Mouse (Mus musculus) forebrain, embryonic 16.5 days (tissue): ENCODE data around the gene Suz12. TPM values are rescaled to one million over a fixed set of nuclear protein-coding genes. Genes with fewer than 3 reads are reported as not detected.
A peak's percentile ranks its signal among the peaks of the same experiment; 100 is the strongest.
"Not testable (repeated sequence)": the region's sequence is repeated elsewhere in the genome, so short reads cannot be mapped to it uniquely, and the experiment has no call there.

Source experiments
- ATAC-seq: fragments of 200-750 bp; cut with Nextera tagmentation; 2 replicates; pipeline ENCODE4 v1.8.0; 2017; ENCODE audit warnings: mild to moderate bottlenecking, moderate library complexity
- H3K27ac ChIP-seq: fragments of 300-500 bp; sonication (generic); 2 replicates; pipeline ENCODE4 v1.5.1; 2014; ENCODE audit warnings: low read length, control low read depth
- H3K27me3 ChIP-seq: fragments of 300-500 bp; sonication (generic); replicated peaks from 2 replicates; pipeline ENCODE4 v1.6.1; 2014; ENCODE audit warnings: low read length; ENCODE audit not compliant: control insufficient read depth, insufficient read depth
- H3K36me3 ChIP-seq: fragments of 300-500 bp; sonication (generic); 2 replicates; pipeline ENCODE4 v1.6.1; 2014; ENCODE audit not compliant: control insufficient read depth, insufficient read depth
- H3K4me1 ChIP-seq: fragments of 300-500 bp; sonication (generic); replicated peaks from 2 replicates; pipeline ENCODE4 v1.6.1; 2014; ENCODE audit warnings: low read length; ENCODE audit not compliant: control insufficient read depth, insufficient read depth
- H3K4me2 ChIP-seq: fragments of 300-500 bp; sonication (generic); 2 replicates; pipeline ENCODE4 v1.6.1; 2014; ENCODE audit warnings: mild to moderate bottlenecking, low read length, control low read depth
- H3K4me3 ChIP-seq: fragments of 300-500 bp; sonication (generic); replicated peaks from 2 replicates; pipeline ENCODE4 v1.5.1; 2014; ENCODE audit warnings: mild to moderate bottlenecking, low read length, control low read depth
- H3K9ac ChIP-seq: fragments of 300-500 bp; sonication (generic); replicated peaks from 2 replicates; pipeline ENCODE4 v1.6.1; 2014; ENCODE audit warnings: low read depth, low read length, control low read depth
- H3K9me3 ChIP-seq: fragments of 300-500 bp; sonication (generic); 2 replicates; pipeline ENCODE4 v1.6.1; 2016; ENCODE audit warnings: low read length; ENCODE audit not compliant: control insufficient read depth
- WGBS: fragments of 180-500 bp; shearing (Covaris S2); extraction: QIAGEN DNeasy Blood & Tissue Kit; methylation state at CpG from one replicate; pipeline ENCODE4 v1.1.7; 2014; 5-methylcytosine and 5-hydroxymethylcytosine counted together
- polyA plus RNA-seq: library from polyadenylated mRNA; unstranded; fragments of >200 nt; fragmentation: Nextera tagmentation; extraction: Ambion mirVana; gene quantifications from 2 replicates; pipeline ENCODE4 v1.2.1, GENCODE M21; 2015

Suz12 gene
- polyA plus RNA-seq, 1 experiment from 2014 or later = 19.2 TPM

GRCm38 (mm10) chr11:80056141-80056540 is 63.2 kb downstream of the Suz12 start:
- H3K4me1 ChIP-seq = no peaks in the 10 kb centered on the region
- H3K27ac ChIP-seq = no peak overlapping the region
- 78% methylated on average over 9 of the region's 9 CpGs for WGBS
- no peak overlapping the region for H3K4me3 ChIP-seq
- no peak for ATAC-seq
- no peaks in the 10 kb centered on the region for H3K27me3 ChIP-seq
- no peaks in the 10 kb centered on the region for H3K36me3 ChIP-seq
- no peak overlapping the region for H3K4me2 ChIP-seq
- no peaks in the 10 kb centered on the region for H3K9me3 ChIP-seq
- H3K9ac ChIP-seq = no peak overlapping the region

DNA sequence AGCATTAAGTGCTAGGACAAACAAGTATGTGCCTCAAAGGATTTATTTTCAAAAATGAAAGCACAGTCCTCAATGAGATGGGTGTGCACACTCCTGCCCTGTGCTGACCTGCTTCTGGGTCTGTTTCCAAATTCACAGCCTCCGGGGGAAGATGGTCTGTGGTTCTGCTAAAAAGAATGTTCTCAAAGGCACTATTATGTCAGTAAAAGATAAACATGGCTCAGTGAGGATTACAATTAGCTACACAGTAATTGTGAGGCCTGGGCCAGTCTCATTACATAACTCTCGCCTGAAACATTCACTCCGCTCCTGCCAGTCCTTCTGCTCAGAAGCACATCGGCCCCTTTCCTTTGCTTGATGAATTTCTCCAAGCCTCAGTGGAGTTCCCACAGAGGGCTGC is 69.3 kb downstream of the Suz12 start:
- H3K4me3 ChIP-seq = no peak overlapping the region
- H3K27ac ChIP-seq = no peak overlapping the region
- no peak overlapping the region for H3K9ac ChIP-seq
- no peaks in the 10 kb centered on the region for H3K27me3 ChIP-seq
- 0 out of 2 replicates have a peak, but pooled peaks have one; percentile 33 for ATAC-seq
- WGBS = 13% methylated on average over 4 of the region's 4 CpGs
- H3K9me3 ChIP-seq = no peaks in the 10 kb centered on the region
- H3K36me3 ChIP-seq = no peaks in the 10 kb centered on the region
- no peak overlapping the region for H3K4me2 ChIP-seq
- no peaks in the 10 kb centered on the region for H3K4me1 ChIP-seq

DNA sequence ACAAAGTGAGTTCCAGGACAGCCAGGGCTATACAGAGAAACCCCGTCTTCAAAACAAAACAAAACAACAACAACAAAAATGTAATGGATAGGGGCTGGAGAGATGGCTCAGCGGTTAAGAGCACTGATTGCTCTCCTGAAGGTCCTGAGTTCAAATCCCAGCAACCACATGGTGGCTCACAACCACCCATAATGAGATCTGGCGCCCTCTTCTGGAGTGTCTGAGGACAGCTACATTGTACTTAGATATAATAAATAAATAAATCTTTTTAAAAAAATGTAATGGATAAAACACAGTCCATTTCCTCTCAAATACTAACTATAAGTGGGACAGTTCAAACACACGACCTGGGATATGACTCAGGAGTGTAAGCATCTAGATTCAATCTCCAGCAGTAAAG is 73.5 kb downstream of the Suz12 start:
- H3K36me3 ChIP-seq, ATAC-seq, H3K9me3 ChIP-seq, H3K9ac ChIP-seq, H3K4me2 ChIP-seq, H3K27me3 ChIP-seq, H3K27ac ChIP-seq, H3K4me3 ChIP-seq, H3K4me1 ChIP-seq: not testable (repeated sequence)
- 89% methylated on average over 4 of the region's 4 CpGs for WGBS

GRCm38 (mm10) chr11:80067558-80067957 is 74.7 kb downstream of the Suz12 start:
- H3K9me3 ChIP-seq = no peaks in the 10 kb centered on the region
- H3K4me3 ChIP-seq = no peak overlapping the region
- no peaks in the 10 kb centered on the region for H3K27me3 ChIP-seq
- no peak overlapping the region for H3K4me2 ChIP-seq
- no peak for ATAC-seq
- no peaks in the 10 kb centered on the region for H3K36me3 ChIP-seq
- WGBS = 86% methylated on average over 5 of the region's 5 CpGs
- H3K9ac ChIP-seq = no peak overlapping the region
- no peaks in the 10 kb centered on the region for H3K4me1 ChIP-seq
- no peak overlapping the region for H3K27ac ChIP-seq

DNA sequence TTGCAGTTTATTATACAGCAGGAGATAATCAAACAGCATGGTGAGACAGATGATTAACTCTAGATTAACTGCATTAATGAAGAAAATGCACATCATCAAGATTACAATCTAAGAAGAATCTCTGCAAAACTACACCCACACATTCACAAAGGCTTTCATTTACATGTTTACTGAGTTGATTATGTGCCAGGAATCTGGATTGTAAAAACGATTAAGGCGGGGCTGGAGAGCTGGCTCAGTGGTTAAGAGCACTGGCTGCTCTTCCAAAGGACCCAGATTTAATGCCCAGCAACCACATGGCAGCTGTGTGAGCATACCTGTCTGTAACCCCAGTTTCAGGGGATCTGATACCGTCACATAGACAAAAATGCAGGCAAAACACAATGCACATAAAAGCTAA is 76.9 kb downstream of the Suz12 start:
- WGBS = 44% methylated on average over 3 of the region's 3 CpGs

GRCm38 (mm10) chr11:80071039-80071438 is 78.1 kb downstream of the Suz12 start:
- 96% methylated on average over 2 of the region's 2 CpGs for WGBS

More for the DNA sequence above, 76.9 kb downstream of the Suz12 start:
- no peak for ATAC-seq
- H3K27ac ChIP-seq = no peak overlapping the region
- no peaks in the 10 kb centered on the region for H3K36me3 ChIP-seq
- no peaks in the 10 kb centered on the region for H3K9me3 ChIP-seq
- no peaks in the 10 kb centered on the region for H3K27me3 ChIP-seq
- H3K9ac ChIP-seq = no peak overlapping the region
- H3K4me2 ChIP-seq = no peak overlapping the region
- H3K4me1 ChIP-seq = no peaks in the 10 kb centered on the region
- no peak overlapping the region for H3K4me3 ChIP-seq

DNA sequence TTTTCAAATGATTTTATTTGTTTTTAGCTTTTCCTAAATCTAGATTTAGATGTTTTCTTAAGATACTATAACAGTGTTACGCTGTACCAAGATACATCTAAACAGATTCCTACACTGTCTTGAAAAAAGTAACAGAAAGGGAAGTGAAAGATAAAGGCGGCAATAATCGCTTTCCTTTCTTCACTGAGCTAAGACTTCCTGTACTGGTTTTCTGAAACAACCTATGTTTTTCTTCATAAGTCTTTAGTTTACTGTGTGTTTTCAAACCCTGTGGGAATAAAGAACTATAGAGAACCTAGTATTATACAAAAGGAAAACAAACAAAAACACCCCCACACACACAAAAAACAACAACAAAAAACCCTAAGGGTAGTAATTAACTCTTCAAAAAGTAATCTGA is 79.5 kb downstream of the Suz12 start:
- WGBS = 97% methylated on average over 3 of the region's 3 CpGs
- ATAC-seq = no peak
- Histone ChIP-seq H3K4me3 (no peak overlapping the region), H3K4me1 (no peaks in the 10 kb centered on the region), H3K9me3 (no peaks in the 10 kb centered on the region), H3K9ac (no peak overlapping the region), H3K4me2 (no peak overlapping the region), H3K27ac (no peak overlapping the region), H3K36me3 (no peaks in the 10 kb centered on the region), H3K27me3 (no peaks in the 10 kb centered on the region)

More at GRCm38 (mm10) chr11:80071039-80071438, 78.1 kb downstream of the Suz12 start:
- Histone ChIP-seq H3K4me1 (no peaks in the 10 kb centered on the region), H3K4me3 (no peak overlapping the region), H3K9ac (no peak overlapping the region), H3K27ac (no peak overlapping the region), H3K4me2 (no peak overlapping the region), H3K27me3 (no peaks in the 10 kb centered on the region), H3K36me3 (no peaks in the 10 kb centered on the region), H3K9me3 (no peaks in the 10 kb centered on the region)
- no peak for ATAC-seq

DNA sequence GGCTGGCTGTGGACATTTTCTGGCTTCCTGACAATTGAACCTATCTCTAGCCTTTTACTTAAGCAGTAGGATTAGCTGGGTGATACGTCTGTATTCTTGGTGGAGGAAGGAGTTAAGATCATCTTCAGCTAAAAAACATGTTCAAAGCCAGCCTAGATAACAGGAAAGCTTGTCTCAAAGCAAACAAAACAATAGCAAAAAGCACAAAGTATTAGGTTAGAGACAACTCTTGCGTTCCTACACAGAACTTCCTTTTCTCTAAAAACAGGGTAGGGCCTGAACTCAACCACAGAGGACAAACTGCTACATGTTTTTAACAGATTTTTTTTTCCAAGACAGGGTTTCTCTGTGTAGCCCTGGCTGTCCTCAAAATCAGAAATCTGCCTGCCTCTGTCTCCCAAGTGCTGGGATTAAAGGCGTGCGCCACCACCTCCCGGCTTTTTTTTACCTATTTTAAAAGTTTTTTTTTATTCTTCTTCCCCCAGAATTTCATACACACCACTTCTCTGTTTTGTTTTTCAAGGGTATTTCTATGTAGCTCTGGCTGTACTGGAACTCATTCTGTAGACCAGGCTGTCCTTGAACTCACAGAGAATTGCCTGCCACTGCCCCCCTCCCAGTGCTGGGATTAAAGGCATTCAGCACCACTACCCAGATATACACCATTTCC is 82.8 kb downstream of the Suz12 start:
- peaks cover 5% of the 10 kb centered on the region; the same call in 1 of the 2 replicates for H3K4me1 ChIP-seq
- no peaks in the 10 kb centered on the region for H3K36me3 ChIP-seq
- H3K4me3 ChIP-seq = no peak overlapping the region
- H3K27ac ChIP-seq = no peak overlapping the region
- H3K4me2 ChIP-seq = no peak overlapping the region
- no peaks in the 10 kb centered on the region for H3K27me3 ChIP-seq
- H3K9ac ChIP-seq = no peak overlapping the region
- H3K9me3 ChIP-seq = no peaks in the 10 kb centered on the region
- no peak for ATAC-seq
- 94% methylated on average over 5 of the region's 5 CpGs for WGBS

DNA sequence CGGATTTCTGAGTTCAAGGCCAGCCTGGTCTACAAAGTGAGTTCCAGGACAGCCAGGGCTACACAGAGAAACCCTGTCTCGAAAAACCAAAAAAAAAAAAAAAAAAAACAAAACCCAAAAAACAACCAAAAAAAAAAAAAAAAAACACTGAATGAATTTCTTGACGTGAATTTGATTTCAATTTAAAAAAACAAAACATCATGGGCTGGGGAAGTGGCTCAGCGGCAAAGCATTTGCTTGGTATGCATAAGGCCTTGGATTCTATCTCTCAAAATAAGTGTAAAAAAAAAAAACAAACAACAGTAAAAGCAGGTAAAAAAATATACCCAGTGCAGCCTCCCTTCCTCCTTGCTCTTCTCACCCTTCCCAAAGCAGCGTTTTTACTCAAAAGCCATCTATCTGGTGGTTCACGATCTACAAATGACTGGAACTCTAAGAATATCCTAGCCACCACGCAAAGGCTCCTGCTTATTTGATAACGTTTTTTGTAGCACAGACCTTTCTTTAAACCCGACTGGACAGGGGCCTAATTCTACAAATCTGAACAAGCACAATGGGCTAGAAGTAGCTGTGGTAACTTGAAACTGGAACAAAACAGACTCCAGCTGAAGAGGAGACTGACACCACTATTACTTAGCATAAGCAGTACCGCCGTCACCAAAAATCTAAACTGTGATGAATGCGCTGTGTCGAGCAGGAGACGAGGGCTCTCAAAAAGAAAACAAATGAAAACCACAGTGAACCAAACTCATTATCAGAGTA is 85.1 kb downstream of the Suz12 start:
- no peak overlapping the region for H3K4me3 ChIP-seq
- 55% methylated on average over 13 of the region's 14 CpGs for WGBS
- ATAC-seq = no peak
- H3K4me2 ChIP-seq = no peak overlapping the region
- H3K27ac ChIP-seq = no peak overlapping the region
- no peaks in the 10 kb centered on the region for H3K9me3 ChIP-seq
- no peak overlapping the region for H3K9ac ChIP-seq
- no peaks in the 10 kb centered on the region for H3K36me3 ChIP-seq
- peaks cover 10% of the 10 kb centered on the region for H3K4me1 ChIP-seq
- H3K27me3 ChIP-seq = no peaks in the 10 kb centered on the region
